Mouse (Mus musculus) MN1 (cell line): ENCODE measurements around the gene Ajm1.

Experiments used
- DNase-seq: peaks from one replicate; pipeline ENCODE4 v3.0.0-alpha.2; 2016; ENCODE audit warnings: low spot score

The Ajm1 gene

GRCm38 (mm10) chr2:25583571-25583970 lies 2.0 kb upstream of the Ajm1 start:
- DNase-seq = no peak

GRCm38 (mm10) chr2:25583120-25583481 lies 1.5 kb upstream of the Ajm1 start:
- DNase-seq = no peak

GRCm38 (mm10) chr2:25582466-25583119 lies 1.0 kb upstream of the Ajm1 start:
- DNase-seq = no peak

- DNase-seq = no peak
These were observed 344 bp upstream of the Ajm1 start for GRCm38 (mm10) chr2:25581901-25582301.

- DNase-seq = no peak
These were observed 896 bp downstream of the Ajm1 start for GRCm38 (mm10) chr2:25580621-25581101.

- no peak for DNase-seq
These were observed 1.7 kb downstream of the Ajm1 start for GRCm38 (mm10) chr2:25579737-25580460.

GRCm38 (mm10) chr2:25578796-25579736 lies 2.5 kb downstream of the Ajm1 start:
- no peak for DNase-seq

- DNase-seq = no peak
These were observed 3.4 kb downstream of the Ajm1 start for GRCm38 (mm10) chr2:25577951-25578795.

GRCm38 (mm10) chr2:25576965-25577891 lies 4.3 kb downstream of the Ajm1 start:
- DNase-seq = no peak

- DNase-seq = no peak
These were observed 5.3 kb downstream of the Ajm1 start for GRCm38 (mm10) chr2:25576028-25576850.

GRCm38 (mm10) chr2:25575432-25576027 lies 6.0 kb downstream of the Ajm1 start:
- peak; percentile 71 for DNase-seq

- peak; percentile 96 for DNase-seq
These were observed 6.8 kb downstream of the Ajm1 start, which contains the start of the genes Mamdc4 and Phpt1 for GRCm38 (mm10) chr2:25574579-25575431. Mamdc4 (minus strand) TSS chr2:25574845. Phpt1 (minus strand) TSS chr2:25575224.

GRCm38 (mm10) chr2:25574136-25574535 lies 7.4 kb downstream of the Ajm1 start:
- DNase-seq = no peak

GRCm38 (mm10) chr2:25573068-25573467 lies 8.5 kb downstream of the Ajm1 start:
- DNase-seq = no peak

- no peak for DNase-seq
These were observed 10.3 kb downstream of the Ajm1 start for GRCm38 (mm10) chr2:25571221-25571620.

- DNase-seq = no peak
These were observed 12.2 kb downstream of the Ajm1 start for GRCm38 (mm10) chr2:25569323-25569722.

GRCm38 (mm10) chr2:25568473-25569019 lies 13.0 kb downstream of the Ajm1 start:
- no peak for DNase-seq

GRCm38 (mm10) chr2:25566558-25566957 lies 15.0 kb downstream of the Ajm1 start:
- no peak for DNase-seq
